Mouse (Mus musculus): ENCODE results near the gene Capn1. TPM values are rescaled to one million over a fixed set of nuclear protein-coding genes. Genes with fewer than 3 reads are reported as not detected.

Gene Capn1
- polyA plus RNA-seq, 1 experiment: 110 TPM

- Histone ChIP-seq H3K4me3 (no peak overlapping the region), H3K36me3 (ENCODE audit: control insufficient read depth, insufficient read depth) (no peaks in the 10 kb centered on the region), H3K79me2 (ENCODE audit: control insufficient read depth, insufficient read depth) (no peaks in the 10 kb centered on the region), H3ac (ENCODE audit: control insufficient read depth, insufficient read length) (no peak overlapping the region), H3K4me2 (ENCODE audit: low read depth) (no peak overlapping the region), H3K27me3 (ENCODE audit: control insufficient read depth, insufficient read depth, insufficient read length) (peaks cover 10% of the 10 kb centered on the region)
- TF ChIP-seq MAX (IDR thresholded peaks at IDR 0.05; ENCODE audit: low read depth) (no peak), MYOD1 (IDR thresholded peaks at IDR 0.05; ENCODE audit: control insufficient read depth in 1 of 3, insufficient read length in 2 of 3, low read depth in 2 of 3) (no peak), TCF3 (IDR thresholded peaks at IDR 0.05; ENCODE audit: insufficient read length, low read depth) (no peak), SRF (IDR thresholded peaks at IDR 0.05; ENCODE audit: control insufficient read depth, insufficient read length, low read depth) (no peak), TCF12 (IDR thresholded peaks at IDR 0.05; ENCODE audit: insufficient read depth, poor library complexity, severe bottlenecking) (no peak)
Observed at GRCm38 (mm10) chr19:6029426-6029825, 13.7 kb upstream of the Capn1 start.

GRCm38 (mm10) chr19:6028991-6029390 lies 13.3 kb upstream of the Capn1 start:
- Histone ChIP-seq H3K4me3 (no peak overlapping the region), H3K4me2 (ENCODE audit: low read depth) (no peak overlapping the region), H3K36me3 (ENCODE audit: control insufficient read depth, insufficient read depth) (no peaks in the 10 kb centered on the region), H3K79me2 (ENCODE audit: control insufficient read depth, insufficient read depth) (no peaks in the 10 kb centered on the region), H3K27me3 (ENCODE audit: control insufficient read depth, insufficient read depth, insufficient read length) (peaks cover 10% of the 10 kb centered on the region), H3ac (ENCODE audit: control insufficient read depth, insufficient read length) (no peak overlapping the region)
- no peak for TF ChIP-seq MAX (IDR thresholded peaks at IDR 0.05; ENCODE audit: low read depth)
- TF ChIP-seq SRF (IDR thresholded peaks at IDR 0.05; ENCODE audit: control insufficient read depth, insufficient read length, low read depth): no peak
- TF ChIP-seq POLR2A (IDR thresholded peaks at IDR 0.05; ENCODE audit: insufficient read length, low read depth): no peak
- TF ChIP-seq POLR2AphosphoS2 (IDR thresholded peaks at IDR 0.05; ENCODE audit: insufficient read length, low read depth): no peak
- no peak for TF ChIP-seq USF1 (IDR thresholded peaks at IDR 0.05; ENCODE audit: low read depth)
- TF ChIP-seq REST (IDR thresholded peaks at IDR 0.05; ENCODE audit: insufficient read depth, insufficient read length): no peak
- no peak for TF ChIP-seq TCF3 (IDR thresholded peaks at IDR 0.05; ENCODE audit: insufficient read length, low read depth)
- no peak for TF ChIP-seq MYOG (IDR thresholded peaks at IDR 0.05; ENCODE audit: control insufficient read depth in 1 of 3, insufficient read depth in 1 of 3, insufficient read length in 2 of 3, low read depth in 2 of 3)
- TF ChIP-seq CEBPB (IDR thresholded peaks at IDR 0.05; ENCODE audit: insufficient read depth, poor library complexity, severe bottlenecking): no peak
- TF ChIP-seq TCF12 (IDR thresholded peaks at IDR 0.05; ENCODE audit: insufficient read depth, poor library complexity, severe bottlenecking): no peak
- TF ChIP-seq E2F4 (IDR thresholded peaks at IDR 0.05; ENCODE audit: insufficient read depth): no peak
- no peak for TF ChIP-seq MYOD1 (IDR thresholded peaks at IDR 0.05; ENCODE audit: control insufficient read depth in 1 of 3, insufficient read length in 2 of 3, low read depth in 2 of 3)

- no peak overlapping the region for H3K4me3 ChIP-seq
- no peak overlapping the region for H3ac ChIP-seq (ENCODE audit: control insufficient read depth, insufficient read length)
- H3K79me2 ChIP-seq (ENCODE audit: control insufficient read depth, insufficient read depth): no peaks in the 10 kb centered on the region
- TF ChIP-seq TCF3 (IDR thresholded peaks at IDR 0.05; ENCODE audit: insufficient read length, low read depth): no peak
- TF ChIP-seq MYOG (IDR thresholded peaks at IDR 0.05; ENCODE audit: control insufficient read depth in 1 of 3, insufficient read depth in 1 of 3, insufficient read length in 2 of 3, low read depth in 2 of 3): no peak
- no peak for TF ChIP-seq SRF (IDR thresholded peaks at IDR 0.05; ENCODE audit: control insufficient read depth, insufficient read length, low read depth)
- no peak for TF ChIP-seq REST (IDR thresholded peaks at IDR 0.05; ENCODE audit: insufficient read depth, insufficient read length)
- TF ChIP-seq MYOD1 (IDR thresholded peaks at IDR 0.05; ENCODE audit: control insufficient read depth in 1 of 3, insufficient read length in 2 of 3, low read depth in 2 of 3): no peak
- no peak for TF ChIP-seq CEBPB (IDR thresholded peaks at IDR 0.05; ENCODE audit: insufficient read depth, poor library complexity, severe bottlenecking)
- no peak for TF ChIP-seq POLR2A (IDR thresholded peaks at IDR 0.05; ENCODE audit: insufficient read length, low read depth)
- TF ChIP-seq E2F4 (IDR thresholded peaks at IDR 0.05; ENCODE audit: insufficient read depth): no peak
- no peak for TF ChIP-seq MAX (IDR thresholded peaks at IDR 0.05; ENCODE audit: low read depth)
- no peak overlapping the region for H3K4me2 ChIP-seq (ENCODE audit: low read depth)
- no peaks in the 10 kb centered on the region for H3K36me3 ChIP-seq (ENCODE audit: control insufficient read depth, insufficient read depth)
- peaks cover 18% of the 10 kb centered on the region for H3K27me3 ChIP-seq (ENCODE audit: control insufficient read depth, insufficient read depth, insufficient read length)
Observed at GRCm38 (mm10) chr19:6023930-6024329, 8.2 kb upstream of the Capn1 start.

- Histone ChIP-seq H3K4me3 (no peak overlapping the region), H3K4me2 (ENCODE audit: low read depth) (no peak overlapping the region), H3K27me3 (ENCODE audit: control insufficient read depth, insufficient read depth, insufficient read length) (peaks cover 18% of the 10 kb centered on the region), H3K36me3 (ENCODE audit: control insufficient read depth, insufficient read depth) (no peaks in the 10 kb centered on the region), H3K79me2 (ENCODE audit: control insufficient read depth, insufficient read depth) (no peaks in the 10 kb centered on the region), H3ac (ENCODE audit: control insufficient read depth, insufficient read length) (no peak overlapping the region)
- TF ChIP-seq TCF3 (IDR thresholded peaks at IDR 0.05; ENCODE audit: insufficient read length, low read depth) (no peak), REST (IDR thresholded peaks at IDR 0.05; ENCODE audit: insufficient read depth, insufficient read length) (no peak), TCF12 (IDR thresholded peaks at IDR 0.05; ENCODE audit: insufficient read depth, poor library complexity, severe bottlenecking) (no peak), USF1 (IDR thresholded peaks at IDR 0.05; ENCODE audit: low read depth) (no peak), POLR2AphosphoS2 (IDR thresholded peaks at IDR 0.05; ENCODE audit: insufficient read length, low read depth) (no peak), E2F4 (IDR thresholded peaks at IDR 0.05; ENCODE audit: insufficient read depth) (no peak), MYOG (IDR thresholded peaks at IDR 0.05; ENCODE audit: control insufficient read depth in 1 of 3, insufficient read depth in 1 of 3, insufficient read length in 2 of 3, low read depth in 2 of 3) (no peak), MYOD1 (IDR thresholded peaks at IDR 0.05; ENCODE audit: control insufficient read depth in 1 of 3, insufficient read length in 2 of 3, low read depth in 2 of 3) (no peak), MAX (IDR thresholded peaks at IDR 0.05; ENCODE audit: low read depth) (no peak), SRF (IDR thresholded peaks at IDR 0.05; ENCODE audit: control insufficient read depth, insufficient read length, low read depth) (no peak), CEBPB (IDR thresholded peaks at IDR 0.05; ENCODE audit: insufficient read depth, poor library complexity, severe bottlenecking) (no peak), POLR2A (IDR thresholded peaks at IDR 0.05; ENCODE audit: insufficient read length, low read depth) (no peak)
Observed at GRCm38 (mm10) chr19:6023059-6023458, 7.4 kb upstream of the Capn1 start.

GRCm38 (mm10) chr19:6020276-6020675 lies 4.6 kb upstream of the Capn1 start:
- Histone ChIP-seq H3K79me2 (ENCODE audit: control insufficient read depth, insufficient read depth) (no peaks in the 10 kb centered on the region), H3K36me3 (ENCODE audit: control insufficient read depth, insufficient read depth) (no peaks in the 10 kb centered on the region), H3K4me2 (ENCODE audit: low read depth) (no peak overlapping the region), H3K27me3 (ENCODE audit: control insufficient read depth, insufficient read depth, insufficient read length) (peaks cover 12% of the 10 kb centered on the region), H3K4me3 (no peak overlapping the region), H3ac (ENCODE audit: control insufficient read depth, insufficient read length) (no peak overlapping the region)
- no peak for TF ChIP-seq MAX (IDR thresholded peaks at IDR 0.05; ENCODE audit: low read depth)
- no peak for TF ChIP-seq E2F4 (IDR thresholded peaks at IDR 0.05; ENCODE audit: insufficient read depth)
- TF ChIP-seq USF1 (IDR thresholded peaks at IDR 0.05; ENCODE audit: low read depth): no peak
- no peak for TF ChIP-seq CEBPB (IDR thresholded peaks at IDR 0.05; ENCODE audit: insufficient read depth, poor library complexity, severe bottlenecking)
- no peak for TF ChIP-seq MYOD1 (IDR thresholded peaks at IDR 0.05; ENCODE audit: control insufficient read depth in 1 of 3, insufficient read length in 2 of 3, low read depth in 2 of 3)
- TF ChIP-seq REST (IDR thresholded peaks at IDR 0.05; ENCODE audit: insufficient read depth, insufficient read length): no peak
- no peak for TF ChIP-seq SRF (IDR thresholded peaks at IDR 0.05; ENCODE audit: control insufficient read depth, insufficient read length, low read depth)
- no peak for TF ChIP-seq TCF12 (IDR thresholded peaks at IDR 0.05; ENCODE audit: insufficient read depth, poor library complexity, severe bottlenecking)
- no peak for TF ChIP-seq TCF3 (IDR thresholded peaks at IDR 0.05; ENCODE audit: insufficient read length, low read depth)
- no peak for TF ChIP-seq POLR2A (IDR thresholded peaks at IDR 0.05; ENCODE audit: insufficient read length, low read depth)
- no peak for TF ChIP-seq MYOG (IDR thresholded peaks at IDR 0.05; ENCODE audit: control insufficient read depth in 1 of 3, insufficient read depth in 1 of 3, insufficient read length in 2 of 3, low read depth in 2 of 3)
- no peak for TF ChIP-seq POLR2AphosphoS2 (IDR thresholded peaks at IDR 0.05; ENCODE audit: insufficient read length, low read depth)

Measured in myocyte (in vitro differentiated cells).